Mouse (Mus musculus) cerebellum, adult 11 months (tissue): Measurements from ENCODE around the gene Abcc5.
"Not testable (repeated sequence)": the region's sequence is repeated elsewhere in the genome, so short reads cannot be mapped to it uniquely, and the experiment has no call there.

Experiments
- DNase-seq: peaks from one replicate; pipeline ENCODE4 v3.0.0; 2022

Abcc5 gene

DNA sequence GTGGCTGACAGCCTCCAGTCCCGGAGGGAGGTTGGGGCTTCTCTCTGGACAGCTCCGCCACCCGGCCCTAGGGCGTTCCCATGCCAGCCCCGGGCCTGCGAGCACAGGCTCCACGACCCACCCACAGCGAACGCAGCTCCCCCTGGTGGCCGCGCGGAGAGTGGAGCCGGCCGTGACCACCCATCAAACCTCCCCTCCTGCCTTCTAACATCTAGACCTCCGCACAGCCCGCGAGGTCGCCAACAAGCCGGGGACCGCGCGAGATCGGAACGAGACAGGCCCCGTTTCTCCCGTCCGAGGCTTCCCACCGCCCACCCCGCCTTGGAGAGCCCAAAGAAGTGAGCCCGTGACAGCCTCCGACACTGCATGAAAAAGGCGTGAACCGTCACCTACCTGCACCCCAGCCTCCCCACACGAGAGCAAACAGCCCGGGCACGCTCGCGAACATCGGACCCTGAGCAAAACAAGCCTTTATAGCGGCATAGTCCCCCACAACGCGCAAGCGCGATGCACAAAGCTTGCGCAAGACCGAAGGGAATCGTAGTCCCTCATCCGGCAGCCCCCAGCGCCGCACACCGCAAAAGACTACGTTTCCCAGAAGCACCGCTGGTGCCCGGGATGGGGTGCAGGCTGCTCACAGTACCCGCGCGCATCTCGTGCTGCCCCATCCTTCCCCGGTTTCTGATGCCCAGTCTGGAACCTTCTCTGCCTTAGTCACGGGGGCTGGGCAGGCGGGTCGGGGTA, at the start of gene Abcc5:
Gene Abcc5, minus strand, starts transcription at position 540 of the 744 bp plus-strand sequence.
- DNase-seq, result peak; percentile 92

GRCm38 (mm10) chr16:20475335-20475734, 49.1 kb upstream of the Abcc5 start:
- no peak for DNase-seq

DNA sequence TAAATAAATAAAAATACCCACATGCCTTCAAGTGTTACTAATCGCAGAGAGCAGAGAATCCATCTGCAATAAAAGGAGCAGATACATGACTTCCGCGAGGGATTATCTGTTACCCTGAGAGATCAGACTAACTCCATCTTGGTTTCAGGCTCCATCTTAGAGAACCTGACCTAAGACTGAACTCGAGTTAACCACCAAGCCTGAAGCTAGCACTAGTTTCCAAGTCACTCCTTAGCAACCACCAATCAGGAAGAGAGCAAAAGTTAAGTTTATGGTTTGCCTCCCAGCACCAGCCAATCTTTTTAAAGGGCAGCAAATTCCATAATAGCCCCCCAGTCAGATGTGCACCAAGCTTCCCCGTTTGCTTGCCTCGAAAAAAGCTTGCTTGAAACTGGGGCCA, 48.6 kb upstream of the Abcc5 start:
- no peak for DNase-seq

GRCm38 (mm10) chr16:20474211-20474610, 48.0 kb upstream of the Abcc5 start:
- no peak for DNase-seq

GRCm38 (mm10) chr16:20473748-20474147, 47.6 kb upstream of the Abcc5 start:
- DNase-seq, result no peak

DNA sequence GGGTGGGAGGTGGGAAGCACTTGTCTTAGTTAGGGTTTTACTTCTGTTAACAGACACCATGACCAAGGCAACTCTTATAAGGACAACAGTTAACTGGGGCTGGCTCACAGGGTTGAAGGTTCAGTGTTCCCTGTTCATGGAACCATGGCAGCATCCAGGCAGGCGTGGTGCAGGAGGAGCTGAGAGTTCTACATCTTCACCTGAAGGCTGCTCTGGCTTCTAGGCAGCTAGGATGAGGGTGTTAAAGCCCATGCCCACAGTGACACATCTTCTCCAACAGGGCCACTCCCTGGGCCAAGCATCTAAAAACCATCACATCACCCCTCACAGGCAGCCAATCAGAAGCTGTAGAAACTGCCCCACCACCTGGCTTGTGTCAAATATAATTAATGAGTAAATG, 45.5 kb upstream of the Abcc5 start:
- DNase-seq, result no peak

- no peak for DNase-seq
These were observed 44.8 kb upstream of the Abcc5 start for GRCm38 (mm10) chr16:20470981-20471380.

GRCm38 (mm10) chr16:20464725-20465124, 38.5 kb upstream of the Abcc5 start:
- no peak for DNase-seq

- DNase-seq, result not testable (repeated sequence)
These were observed 32.5 kb upstream of the Abcc5 start for GRCm38 (mm10) chr16:20458736-20459135.

- DNase-seq, result no peak
These were observed 29.9 kb upstream of the Abcc5 start for GRCm38 (mm10) chr16:20456106-20456505.

DNA sequence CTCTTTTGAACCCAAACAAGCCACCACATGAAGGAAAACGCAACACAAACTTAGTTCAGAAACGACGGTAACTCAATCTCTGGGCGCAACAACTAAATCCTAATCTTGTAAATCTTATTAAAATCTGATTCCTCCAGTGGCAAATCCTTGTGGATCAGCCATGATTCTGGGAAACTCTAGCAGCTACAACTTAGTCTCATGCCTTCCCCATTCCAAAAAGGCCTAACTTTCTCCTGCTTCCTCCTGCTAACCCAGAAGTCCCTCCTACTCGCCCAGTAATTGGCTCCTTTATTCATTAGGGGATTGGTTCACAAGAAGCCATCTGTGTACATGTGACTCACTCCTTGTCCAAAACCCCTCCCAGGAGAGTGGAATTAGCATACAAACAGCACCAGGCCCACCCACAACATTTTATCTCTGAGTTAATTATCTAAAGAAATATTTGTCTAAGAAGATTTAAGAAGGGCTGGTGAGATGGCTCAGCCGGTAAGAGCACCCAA, 28.0 kb upstream of the Abcc5 start:
- DNase-seq, result no peak

- no peak for DNase-seq
These were observed 25.6 kb upstream of the Abcc5 start for GRCm38 (mm10) chr16:20451774-20452173.

GRCm38 (mm10) chr16:20445871-20446270, 19.7 kb upstream of the Abcc5 start:
- DNase-seq, result no peak

DNA sequence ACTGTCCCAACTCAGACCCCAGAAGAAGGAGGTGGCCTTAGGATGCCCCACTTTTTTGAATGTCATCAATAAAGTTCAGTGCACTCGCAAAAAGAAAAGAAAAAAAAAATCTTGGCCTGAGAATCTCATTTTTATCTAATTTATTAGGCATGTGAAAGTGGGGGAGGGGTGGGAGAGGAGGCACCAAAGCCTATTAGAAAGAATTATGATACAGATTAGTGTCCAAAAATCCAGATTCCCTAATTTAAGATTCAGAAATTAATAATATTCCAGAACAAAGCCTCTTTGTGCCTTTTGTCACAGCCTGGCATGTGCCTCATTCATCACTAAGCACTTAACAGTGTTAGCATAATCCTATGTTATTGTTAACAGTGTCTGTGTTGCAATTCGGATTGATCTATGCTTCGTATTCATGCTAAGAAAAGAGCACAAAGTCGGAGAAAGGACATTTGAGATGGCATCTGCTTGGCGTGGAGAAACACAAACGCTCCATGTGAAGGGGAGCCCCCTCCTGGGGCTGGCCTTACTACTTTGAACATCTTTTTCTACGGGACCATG, 18.7 kb upstream of the Abcc5 start:
- no peak for DNase-seq

- DNase-seq, result no peak
These were observed 16.7 kb upstream of the Abcc5 start for GRCm38 (mm10) chr16:20442871-20443270.

DNA sequence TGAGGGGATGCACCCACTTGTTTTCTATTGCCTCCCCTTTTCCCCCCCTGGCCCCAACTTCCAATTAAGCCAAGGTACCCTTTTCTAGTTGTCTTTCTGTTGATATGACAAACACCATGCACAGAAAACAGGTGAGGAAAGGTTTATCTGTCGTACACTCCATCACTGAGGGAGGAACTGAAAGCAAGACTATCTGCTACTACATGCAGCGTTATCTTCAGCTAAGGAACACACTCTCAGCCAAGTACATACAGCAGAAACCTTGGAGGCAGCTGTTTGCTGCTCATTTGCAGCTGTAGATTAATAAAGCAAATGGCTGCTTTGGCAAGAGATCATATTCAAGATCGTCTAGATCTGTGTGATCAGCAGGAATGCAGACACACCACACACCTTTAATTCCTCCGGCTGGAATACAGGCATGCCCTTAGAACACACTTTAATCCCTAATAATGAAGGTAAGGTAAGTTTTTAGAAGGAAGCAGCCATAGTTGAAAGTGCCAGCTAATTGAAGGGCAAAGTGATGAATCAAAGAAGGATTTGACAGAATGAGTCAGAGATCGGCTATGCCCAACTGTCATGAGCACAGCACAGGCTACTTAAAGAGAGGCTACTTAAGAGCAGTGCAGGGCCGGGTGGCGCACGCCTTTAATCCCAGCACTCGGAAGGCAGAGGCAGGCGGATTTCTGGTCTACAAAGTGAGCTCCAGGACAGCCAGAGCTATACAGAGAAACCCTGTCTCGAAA, 12.7 kb upstream of the Abcc5 start:
- no peak for DNase-seq

- not testable (repeated sequence) for DNase-seq
These were observed 11.9 kb upstream of the Abcc5 start for GRCm38 (mm10) chr16:20438046-20438445.

- DNase-seq, result no peak
These were observed 10.1 kb upstream of the Abcc5 start for GRCm38 (mm10) chr16:20436281-20436680.

GRCm38 (mm10) chr16:20429328-20429727, 3.1 kb upstream of the Abcc5 start:
- no peak for DNase-seq

GRCm38 (mm10) chr16:20427566-20427965, 1.4 kb upstream of the Abcc5 start:
- DNase-seq, result no peak

DNA sequence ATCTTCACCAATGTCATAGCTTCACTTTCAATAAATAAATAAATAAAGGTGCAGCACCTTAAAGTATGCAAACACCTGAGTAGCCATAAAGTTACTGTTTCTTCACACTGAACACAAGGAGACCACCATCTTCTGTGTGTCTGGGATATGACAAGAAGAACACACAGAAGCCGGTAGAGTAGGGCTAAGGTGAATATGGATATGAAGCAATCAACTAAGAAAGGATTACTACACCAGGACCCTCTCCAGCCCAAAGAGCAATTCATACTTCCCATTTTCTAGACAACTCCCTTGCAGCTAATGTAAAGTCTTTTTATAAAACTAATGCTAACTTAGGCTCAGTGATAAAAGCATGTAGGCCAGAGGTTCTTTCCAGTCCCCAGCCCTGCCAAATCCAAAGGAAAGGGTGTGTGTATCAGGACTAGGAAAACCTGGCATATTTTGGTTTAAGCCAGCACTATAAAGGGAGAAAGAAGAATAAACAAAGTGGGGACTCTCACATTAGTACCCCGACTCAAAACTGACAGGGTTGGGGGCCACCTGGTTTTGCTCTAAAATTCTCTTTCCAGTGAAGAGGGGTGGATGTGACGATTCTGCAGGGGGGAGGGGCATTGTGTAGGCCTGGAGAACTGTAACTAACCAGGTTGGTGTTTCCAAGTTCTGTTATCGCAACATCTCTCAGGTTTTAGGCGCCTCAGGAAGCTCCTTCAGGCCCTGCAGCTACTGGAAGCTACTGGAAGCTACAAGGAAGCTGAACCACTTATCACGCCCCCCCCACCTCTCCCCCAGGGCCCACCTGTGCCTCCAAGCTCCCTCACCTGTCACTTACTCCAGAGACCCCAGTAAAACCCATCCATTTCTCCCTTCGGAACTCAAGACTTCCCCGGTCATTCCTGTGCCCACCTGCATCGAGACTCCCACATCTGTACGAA, 1.2 kb downstream of the Abcc5 start:
- DNase-seq, result no peak

- DNase-seq, result no peak
These were observed 1.9 kb downstream of the Abcc5 start for GRCm38 (mm10) chr16:20424226-20424663.
